Mouse (Mus musculus): ENCODE data around the gene Pabpc1l. TPM values are rescaled to one million over a fixed set of nuclear protein-coding genes. Genes with fewer than 3 reads are reported as not detected.
A peak's percentile ranks its signal among the peaks of the same experiment; 100 is the strongest.
"Not testable (repeated sequence)": the region's sequence is repeated elsewhere in the genome, so short reads cannot be mapped to it uniquely, and the experiment has no call there.

Gene Pabpc1l
- total RNA-seq, 2 experiments from 2014 or later = 0.44 to 2.0 TPM

GRCm38 (mm10) chr2:164031147-164031546, 5.9 kb downstream of the Pabpc1l start:
- no peak for DNase-seq (ENCODE audit: low spot score in 2 of 2)
- intact Hi-C loops (cut with DNase I) = no loop called here

- DNase-seq (ENCODE audit: low spot score in 2 of 2) = no peak
- intact Hi-C loops (cut with DNase I) = no loop called here
Observed at GRCm38 (mm10) chr2:164032973-164033372, 7.7 kb downstream of the Pabpc1l start.

GRCm38 (mm10) chr2:164036520-164037019, 11.3 kb downstream of the Pabpc1l start:
- intact Hi-C loops (cut with DNase I) = no loop called here
- DNase-seq (ENCODE audit: low spot score in 2 of 2) = no peak

- intact Hi-C loops (cut with DNase I) = no loop called here
Observed at GRCm38 (mm10) chr2:164038407-164039028, 13.3 kb downstream of the Pabpc1l start.

GRCm38 (mm10) chr2:164040949-164041348, 15.7 kb downstream of the Pabpc1l start:
- DNase-seq (ENCODE audit: low spot score in 2 of 2) = no peak
- intact Hi-C loops (cut with DNase I) = no loop called here

More at GRCm38 (mm10) chr2:164038407-164039028, 13.3 kb downstream of the Pabpc1l start:
- no peak for DNase-seq (ENCODE audit: low spot score in 2 of 2)

GRCm38 (mm10) chr2:164041523-164041922, 16.3 kb downstream of the Pabpc1l start:
- DNase-seq (ENCODE audit: low spot score in 2 of 2) = no peak
- intact Hi-C loops (cut with DNase I) = no loop called here

- intact Hi-C loops (cut with DNase I) = no loop called here
Observed at GRCm38 (mm10) chr2:164047197-164047690, 22.0 kb downstream of the Pabpc1l start.

GRCm38 (mm10) chr2:164053767-164054166, 28.5 kb downstream of the Pabpc1l start:
- no peak for DNase-seq (ENCODE audit: low spot score in 2 of 2)

More at GRCm38 (mm10) chr2:164047197-164047690, 22.0 kb downstream of the Pabpc1l start:
- no peak for DNase-seq (ENCODE audit: low spot score in 2 of 2)

GRCm38 (mm10) chr2:164054671-164055070, 29.4 kb downstream of the Pabpc1l start:
- intact Hi-C loops (cut with DNase I) = no loop called here
- no peak for DNase-seq (ENCODE audit: low spot score in 2 of 2)

More at GRCm38 (mm10) chr2:164053767-164054166, 28.5 kb downstream of the Pabpc1l start:
- intact Hi-C loops (cut with DNase I) = no loop called here

GRCm38 (mm10) chr2:164059634-164060235, 34.5 kb downstream of the Pabpc1l start:
- intact Hi-C loops (cut with DNase I) = no loop called here
- DNase-seq (ENCODE audit: low spot score in 2 of 2) = no peak

GRCm38 (mm10) chr2:164070142-164070764, 45.0 kb downstream of the Pabpc1l start, which contains the start of gene Stk4:
Stk4 (plus strand) TSS chr2:164070322.
- DNase-seq (ENCODE audit: low spot score in 2 of 2) = no peak
- intact Hi-C loops (cut with DNase I) = loop anchor here (2.0 kb wide), 1 partner anchor 75 kb away; the partner anchor contains the start of gene Ywhab

GRCm38 (mm10) chr2:164070765-164071436, 45.7 kb downstream of the Pabpc1l start, which contains the start of gene Tomm34:
Tomm34 (minus strand) TSS chr2:164071169.
- intact Hi-C loops (cut with DNase I) = loop anchor here (2.0 kb wide), 1 partner anchor 76 kb away; the partner anchor contains the start of gene Ywhab
- peak; percentile 87 to 89 for DNase-seq (ENCODE audit: low spot score in 2 of 2)

- not testable (repeated sequence) for DNase-seq (ENCODE audit: low spot score in 2 of 2)
- intact Hi-C loops (cut with DNase I) = loop anchor here (2.0 kb wide), 1 partner anchor 77 kb away; the partner anchor contains the start of gene Ywhab
Observed at GRCm38 (mm10) chr2:164071437-164071820, 46.2 kb downstream of the Pabpc1l start.

GRCm38 (mm10) chr2:164072109-164072508, 46.9 kb downstream of the Pabpc1l start:
- DNase-seq (ENCODE audit: low spot score in 2 of 2) = no peak
- intact Hi-C loops (cut with DNase I) = no loop called here

- intact Hi-C loops (cut with DNase I) = no loop called here
- no peak for DNase-seq (ENCODE audit: low spot score in 2 of 2)
Observed at GRCm38 (mm10) chr2:164073120-164073519, 47.9 kb downstream of the Pabpc1l start.

- intact Hi-C loops (cut with DNase I) = no loop called here
Observed at GRCm38 (mm10) chr2:164073918-164074578, 48.8 kb downstream of the Pabpc1l start.

GRCm38 (mm10) chr2:164075088-164075487, 49.8 kb downstream of the Pabpc1l start:
- DNase-seq (ENCODE audit: low spot score in 2 of 2) = no peak
- intact Hi-C loops (cut with DNase I) = no loop called here

More at GRCm38 (mm10) chr2:164073918-164074578, 48.8 kb downstream of the Pabpc1l start:
- peak; percentile 97 to 98 for DNase-seq (ENCODE audit: low spot score in 2 of 2)

- intact Hi-C loops (cut with DNase I) = no loop called here
- DNase-seq (ENCODE audit: low spot score in 2 of 2) = no peak
Observed at GRCm38 (mm10) chr2:164076874-164077425, 51.7 kb downstream of the Pabpc1l start.

GRCm38 (mm10) chr2:164077875-164078274, 52.6 kb downstream of the Pabpc1l start:
- intact Hi-C loops (cut with DNase I) = no loop called here

More at GRCm38 (mm10) chr2:164077875-164078274, 52.6 kb downstream of the Pabpc1l start:
- no peak for DNase-seq (ENCODE audit: low spot score in 2 of 2)

Measured in left cerebral cortex, postnatal 36 days (tissue).